Mouse (Mus musculus) hematopoietic stem cell, adult 5-6 weeks (primary cell): ENCODE measurements at regions not wholly inside any gene's neighbourhood (a gene's known extent, or its start where the extent isn't known, plus 50 kb on each side); places are given as distances from the start of the nearest gene placed in this dataset.
A peak's percentile ranks its signal among the peaks of the same experiment; 100 is the strongest.

Experiments used
- ATAC-seq, 2 experiments: fragments of 125-278 bp in 1 of 2; replicated peaks in 1 of 2; 2 replicates each; pipeline ENCODE4 v1.8.0; 2016 to 2017; ENCODE audit warnings: inconsistent platforms in 2 of 2, mild to moderate bottlenecking in 2 of 2, moderate number of reproducible peaks in 2 of 2, low read depth in 1 of 2, moderate TSS enrichment in 1 of 2; ENCODE audit not compliant: low FRiP score in 2 of 2, poor library complexity in 2 of 2, severe bottlenecking in 2 of 2, insufficient read depth in 1 of 2, low TSS enrichment in 1 of 2

DNA sequence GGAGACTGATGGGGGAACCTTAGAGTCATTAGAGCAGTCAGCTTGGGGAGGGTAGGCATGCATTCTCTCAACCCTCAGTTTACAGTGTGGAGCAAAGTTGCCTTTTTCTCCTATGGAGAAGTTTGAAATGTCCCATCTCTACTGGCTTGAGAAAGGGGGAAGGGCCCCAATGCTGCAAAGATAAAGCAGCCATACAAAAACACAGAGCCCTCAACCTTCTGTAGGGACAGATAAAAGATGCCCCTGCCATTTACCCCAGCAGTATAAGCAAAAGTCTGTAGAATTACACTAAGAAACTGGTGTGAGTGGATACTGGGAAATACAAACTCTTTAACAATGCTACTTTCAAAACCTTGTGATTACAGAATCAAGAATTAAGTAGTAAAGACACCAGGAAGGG, 71.9 kb upstream of the Tmem215 start:
- ATAC-seq: no peak

DNA sequence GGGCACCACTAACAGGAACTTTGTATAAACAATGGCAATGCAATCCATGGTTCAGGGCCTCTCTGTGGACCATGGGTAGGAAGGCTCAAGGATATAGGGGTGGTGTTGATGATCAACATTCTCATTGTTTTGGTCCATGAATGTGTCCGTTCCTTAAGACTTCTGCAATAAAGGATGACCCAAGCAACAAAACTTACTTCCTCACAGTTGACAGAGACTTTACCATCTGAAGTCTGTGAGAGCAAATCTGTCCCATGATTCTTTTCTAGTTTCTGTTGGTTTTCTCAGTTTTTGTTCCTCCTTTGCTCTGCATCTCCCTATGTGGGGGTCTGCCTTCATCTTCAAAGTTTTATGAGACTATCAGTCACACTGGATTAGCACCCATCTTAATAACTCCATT, 81.8 kb upstream of the Tmem215 start:
- ATAC-seq: no peak

- no peak for ATAC-seq
These were observed 86.7 kb upstream of the Tmem215 start for GRCm38 (mm10) chr4:40385284-40385683.

DNA sequence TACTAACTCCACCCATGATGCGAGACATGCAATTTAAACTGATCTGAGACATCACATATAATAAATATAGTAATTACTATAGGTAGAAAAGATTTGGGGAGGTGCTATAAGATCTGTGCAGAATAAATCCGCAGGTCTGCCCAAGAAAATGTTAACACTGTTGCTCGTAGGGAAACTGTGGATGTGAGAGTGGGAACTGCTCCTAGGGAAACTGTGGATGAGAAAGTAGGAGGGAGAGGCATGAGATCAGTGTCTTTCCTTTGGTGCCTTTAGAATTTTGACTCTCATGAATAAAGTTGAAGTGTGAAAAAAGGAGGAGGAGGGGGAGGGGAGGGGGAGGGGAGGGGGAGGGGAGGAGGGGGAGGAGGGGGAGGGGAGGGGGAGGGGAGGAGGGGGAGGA, 87.3 kb upstream of the Tmem215 start:
- no peak for ATAC-seq

- ATAC-seq: peak; percentile 61 to 63
These were observed 91.7 kb upstream of the Tmem215 start for GRCm38 (mm10) chr4:40380309-40380708.

DNA sequence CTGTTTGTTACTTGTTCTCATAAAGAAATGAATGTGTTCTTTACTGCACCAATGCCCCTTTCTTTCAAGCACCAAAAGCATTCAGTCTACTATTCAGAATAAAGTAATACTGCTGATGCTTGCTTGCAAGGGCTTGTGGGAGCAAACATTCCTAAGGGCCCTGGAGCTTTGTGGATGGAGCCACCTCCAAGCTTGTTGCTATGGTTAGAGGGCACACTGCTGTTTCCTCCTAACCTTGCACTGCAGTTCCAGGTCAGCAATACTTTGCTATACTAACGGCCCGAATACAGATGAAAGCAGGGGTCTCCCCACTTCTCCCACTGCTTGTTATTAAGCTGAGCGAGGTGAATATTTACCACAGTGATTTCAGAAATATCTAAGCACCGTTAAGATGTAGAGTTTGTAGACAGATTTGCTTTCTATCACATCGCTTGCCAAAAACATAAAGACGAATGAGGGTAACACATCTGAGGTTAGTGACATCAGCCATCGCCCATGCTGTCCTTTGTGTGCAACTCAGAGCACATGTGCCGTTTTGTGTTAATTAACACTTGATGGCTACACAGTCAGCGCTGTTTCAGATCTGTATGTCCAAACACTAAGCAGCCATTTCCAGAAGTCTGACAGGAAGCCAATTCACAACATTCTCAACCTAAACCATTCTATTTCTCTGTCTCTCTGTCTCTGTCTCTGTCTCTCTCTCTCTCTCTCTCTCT, 96.4 kb upstream of the Ndufb6 start:
- no peak for ATAC-seq

DNA sequence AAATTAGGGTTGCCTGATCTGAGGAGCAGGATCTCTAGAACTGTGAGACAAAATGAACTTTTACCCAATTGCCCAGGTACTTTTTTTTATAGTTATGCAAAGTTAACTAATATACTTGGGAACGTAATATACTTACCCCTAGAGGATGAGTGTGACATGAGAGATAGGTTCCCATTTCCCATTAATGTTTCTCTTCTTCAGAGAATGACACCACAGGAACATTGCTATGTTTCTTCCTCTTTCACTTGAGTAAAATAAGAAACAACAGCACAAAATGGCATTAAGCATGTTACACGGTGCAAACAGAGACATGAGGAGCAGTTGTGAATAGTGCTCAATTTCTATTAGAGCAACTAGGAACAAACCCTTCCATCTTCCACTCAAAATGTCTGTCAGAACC, 95.0 kb upstream of the Ndufb6 start:
- no peak for ATAC-seq

DNA sequence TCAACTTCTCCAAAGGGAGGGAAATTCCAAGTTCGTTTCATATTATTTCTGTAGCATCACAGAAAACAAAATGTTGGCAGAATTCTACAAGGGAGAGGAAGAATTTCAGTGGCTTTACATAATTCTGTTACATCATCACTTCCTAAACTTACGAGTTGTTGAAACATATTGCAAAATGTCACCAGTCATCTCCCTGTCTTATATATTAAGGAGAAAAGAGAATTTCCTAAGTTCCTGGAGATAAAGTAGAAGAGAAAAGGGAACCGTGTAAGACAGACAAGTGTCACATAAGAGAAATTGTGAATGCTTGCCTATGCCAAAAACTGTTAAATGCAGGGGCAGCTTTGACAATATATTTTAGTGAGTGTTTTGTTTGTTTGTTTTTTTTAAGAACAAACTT, 85.1 kb upstream of the Ndufb6 start:
- peak in 1 of 2 experiments; percentile 53; a peak in 1 of 4 replicates for ATAC-seq

DNA sequence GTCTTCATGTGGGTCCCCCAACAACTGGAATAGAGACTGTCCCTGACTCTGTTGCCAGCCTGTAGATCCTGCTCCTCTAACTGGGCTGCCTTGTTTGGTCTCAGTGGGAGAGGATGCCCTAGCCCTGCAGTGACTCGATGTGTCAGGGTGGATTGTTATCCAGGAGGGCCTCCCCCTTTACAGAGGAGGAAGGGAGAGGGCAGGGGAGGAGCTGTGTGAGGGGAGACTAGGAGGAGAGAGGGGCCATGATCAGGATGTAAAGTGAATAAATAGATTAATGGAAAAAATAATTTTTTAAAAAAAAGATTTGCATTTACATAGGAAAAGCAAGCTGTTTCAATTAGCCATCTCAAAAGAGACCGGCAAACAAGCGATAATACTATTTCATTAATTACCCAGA, 80.1 kb upstream of the Ndufb6 start:
- no peak for ATAC-seq

DNA sequence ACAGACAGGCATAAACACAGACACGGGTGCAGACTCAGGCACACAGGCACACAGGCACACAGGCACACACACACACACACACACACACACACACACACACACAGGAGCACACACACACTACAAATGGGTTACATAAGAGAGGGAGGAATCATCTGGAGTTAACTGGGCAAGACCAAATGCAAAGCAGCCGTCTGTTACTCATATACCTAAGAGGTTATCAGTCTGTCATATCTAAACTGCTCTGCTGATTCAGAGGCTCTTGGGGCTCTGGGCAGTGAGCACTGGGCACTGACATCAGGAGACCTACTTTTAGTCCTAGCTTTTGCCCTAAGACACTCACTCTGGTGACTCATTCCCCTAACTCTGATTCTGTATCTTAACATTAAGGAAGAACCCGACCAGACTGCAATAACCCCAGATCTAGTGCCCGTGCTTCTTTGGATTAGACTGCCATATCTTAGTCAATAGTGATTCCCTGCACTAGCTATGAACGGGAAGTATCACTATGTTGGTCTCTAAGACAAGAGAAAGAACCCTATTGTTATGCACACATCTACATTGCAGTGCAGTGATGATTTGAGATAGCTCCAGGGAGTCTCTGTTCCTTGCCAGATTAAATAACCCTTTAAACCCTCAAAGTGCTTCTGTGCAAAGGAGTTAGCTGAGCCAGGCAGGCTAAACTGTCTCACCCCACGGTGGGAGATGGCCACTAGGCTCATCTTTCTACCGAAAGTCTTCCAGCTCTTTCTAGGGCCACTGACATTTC, 78.0 kb upstream of the Ndufb6 start:
- ATAC-seq: no peak

DNA sequence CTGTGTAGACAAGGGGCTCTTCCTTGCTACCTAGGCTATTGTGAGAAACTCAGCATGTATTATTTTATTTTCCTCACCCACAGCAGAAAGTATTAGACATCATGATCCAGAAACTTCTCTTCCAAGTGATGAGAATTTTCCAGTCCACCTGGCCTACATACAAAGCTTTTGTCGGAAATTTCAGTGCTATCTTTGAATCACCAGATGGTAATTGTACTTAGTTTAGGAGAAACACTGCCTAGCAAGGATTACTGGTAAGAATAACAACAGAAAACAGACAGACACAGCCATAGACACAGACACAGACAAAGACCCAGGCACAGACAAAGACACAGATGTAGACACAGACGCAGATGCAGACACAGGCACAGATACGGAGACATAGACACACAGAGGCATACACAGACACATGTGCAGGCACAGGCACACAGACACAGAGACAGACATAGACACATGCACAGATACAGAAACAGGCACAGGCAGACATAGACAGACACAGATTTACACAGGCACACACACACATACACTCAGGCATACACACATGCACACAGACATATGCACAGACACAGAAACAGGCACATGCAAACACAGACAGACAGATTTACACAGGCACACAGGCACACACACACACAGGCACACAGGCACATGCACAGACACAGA, 76.7 kb upstream of the Ndufb6 start:
- no peak for ATAC-seq

DNA sequence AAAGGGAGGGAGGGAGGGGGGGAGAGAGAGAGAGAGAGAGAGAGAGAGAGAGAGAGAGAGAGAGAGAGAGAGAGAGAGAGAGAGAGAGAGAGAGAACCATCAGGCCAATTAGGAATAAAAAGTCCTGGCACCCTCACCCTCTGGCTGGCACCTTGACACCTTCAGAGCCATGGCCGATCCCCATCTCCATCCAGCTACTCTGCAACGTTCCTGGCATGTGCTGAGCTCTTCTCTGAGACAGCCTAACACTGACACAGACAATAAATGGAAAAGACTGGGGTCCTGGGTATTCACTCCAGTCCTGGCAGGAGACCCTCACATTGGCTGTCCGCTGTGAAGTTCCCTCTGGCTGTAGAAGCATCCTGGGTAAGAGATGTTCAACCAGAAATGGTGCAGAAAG, 75.2 kb upstream of the Ndufb6 start:
- ATAC-seq: no peak

DNA sequence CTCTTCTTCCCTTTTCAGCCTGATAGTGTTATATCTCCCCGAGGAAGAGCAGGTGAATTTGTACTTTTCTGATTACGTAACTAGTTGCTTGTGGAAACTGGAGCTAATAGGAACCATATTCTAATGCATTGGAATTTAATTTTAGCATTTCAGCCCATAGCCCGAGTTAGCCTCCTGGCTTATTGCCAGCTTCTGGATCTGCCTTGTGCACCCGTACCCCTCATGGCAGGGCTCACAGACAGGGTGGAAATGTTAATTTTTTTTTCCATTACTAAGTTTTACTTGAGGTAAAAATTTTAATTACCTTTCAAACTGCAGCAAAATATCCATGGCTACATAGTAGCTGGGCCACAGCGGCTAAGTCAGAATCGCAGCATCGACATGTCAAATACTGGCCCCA, 72.4 kb upstream of the Ndufb6 start:
- no peak for ATAC-seq

DNA sequence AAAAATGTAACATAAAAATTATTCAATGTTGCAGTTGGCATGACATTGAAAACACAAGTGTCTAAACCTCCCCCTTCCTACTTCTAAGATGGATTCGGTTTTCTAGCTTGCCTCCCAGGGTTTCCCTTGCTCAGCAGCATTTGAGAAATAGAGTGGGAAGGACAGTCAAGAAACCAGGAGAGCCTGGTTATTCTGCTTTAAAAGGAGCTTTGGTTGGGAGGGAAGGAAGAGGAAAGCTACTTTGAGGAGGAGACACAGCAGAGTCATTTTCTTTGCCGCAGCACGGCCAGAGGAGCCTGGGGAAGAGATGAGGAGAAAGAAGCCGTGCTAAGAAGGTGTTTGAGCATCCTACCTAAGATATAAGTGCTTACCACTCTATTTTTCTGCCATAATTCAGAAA, 71.9 kb upstream of the Ndufb6 start:
- ATAC-seq: no peak

DNA sequence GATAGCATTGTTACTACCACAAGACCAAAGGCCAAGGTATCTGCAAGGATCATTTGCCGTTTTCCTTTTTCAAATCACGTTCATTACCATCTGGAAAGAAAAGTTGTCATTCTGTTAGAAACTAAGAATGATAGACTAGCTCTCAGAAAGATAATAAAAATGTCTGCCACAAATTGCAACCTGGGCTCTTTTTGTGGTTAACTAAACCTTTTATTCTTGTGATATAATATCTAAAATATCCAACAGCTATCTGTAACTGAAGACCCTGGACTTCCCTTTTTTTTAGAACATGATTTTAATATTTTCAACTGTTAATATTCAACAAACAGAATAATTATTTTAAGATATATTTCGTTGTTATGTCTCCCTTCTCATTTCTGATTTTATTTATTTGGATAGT, 66.6 kb upstream of the Ndufb6 start:
- no peak for ATAC-seq

- no peak for ATAC-seq
These were observed 63.0 kb upstream of the Ndufb6 start for GRCm38 (mm10) chr4:40342181-40342580.

- peak; percentile 66 to 75; a peak in 3 of 4 replicates for ATAC-seq
These were observed 55.6 kb upstream of the Ndufb6 start for GRCm38 (mm10) chr4:40334841-40335240.

- ATAC-seq: peak; percentile 87 to 92
These were observed 50.5 kb upstream of the Ndufb6 start for GRCm38 (mm10) chr4:40329737-40330136.
